Mouse (Mus musculus) CH12.LX (cell line): ENCODE data around the gene Gse1. TPM values are rescaled to one million over a fixed set of nuclear protein-coding genes. Genes with fewer than 3 reads are reported as not detected.

Experiments used
- DNase-seq: peaks from one replicate; pipeline ENCODE4 v3.0.0-alpha.2; 2013; ENCODE audit errors: extremely low read depth
- H3K27ac ChIP-seq: 2 replicates; pipeline ENCODE4 v1.5.1; 2012; ENCODE audit warnings: low read depth, mild to moderate bottlenecking, control low read depth, moderate library complexity; ENCODE audit not compliant: insufficient read depth
- H3K27me3 ChIP-seq: replicated peaks from 2 replicates; pipeline ENCODE3; 2012; ENCODE audit warnings: inconsistent platforms
- H3K36me3 ChIP-seq, 2 experiments: replicated peaks in 1 of 2; 2 replicates each; pipeline versions ENCODE3 to v1.6.1; 2012; ENCODE audit warnings: inconsistent platforms in 1 of 2, low read length in 1 of 2, mild to moderate bottlenecking in 1 of 2, mixed read lengths in 1 of 2, moderate library complexity in 1 of 2; ENCODE audit not compliant: control insufficient read depth in 1 of 2, insufficient read depth in 1 of 2
- H3K4me1 ChIP-seq, 2 experiments: 2 replicates each; pipeline ENCODE4 v1.6.1; 2012; ENCODE audit warnings: inconsistent platforms in 1 of 2, moderate library complexity in 1 of 2; ENCODE audit not compliant: insufficient read depth in 2 of 2, control insufficient read depth in 1 of 2
- H3K4me2 ChIP-seq: 2 replicates; pipeline ENCODE4 v1.6.1; 2012; ENCODE audit warnings: low read depth, mild to moderate bottlenecking, control low read depth; ENCODE audit not compliant: poor library complexity, insufficient read depth, severe bottlenecking
- H3K4me3 ChIP-seq, 3 experiments: fragments of 150-350 bp in 1 of 3; sonication (generic) in 1 of 3; replicated peaks in 1 of 3; 2 replicates each; pipeline versions ENCODE3 to v1.5.1; 2011 to 2012; ENCODE audit warnings: low read depth in 2 of 3, low read length in 2 of 3, mild to moderate bottlenecking in 2 of 3, moderate library complexity in 2 of 3, control low read depth in 1 of 3, improper control_type of control experiment in 1 of 3, inconsistent platforms in 1 of 3, mixed read lengths in 1 of 3; ENCODE audit not compliant: poor library complexity in 1 of 3
- H3K79me2 ChIP-seq: replicated peaks from 2 replicates; pipeline ENCODE4 v1.6.1; 2012; ENCODE audit warnings: mild to moderate bottlenecking, moderate library complexity; ENCODE audit not compliant: control insufficient read depth, poor library complexity, insufficient read depth, severe bottlenecking; ENCODE audit errors: extremely low read depth
- H3K9ac ChIP-seq: 2 replicates; pipeline ENCODE4 v1.6.1; 2012; ENCODE audit warnings: low read depth, mild to moderate bottlenecking, control low read depth, moderate library complexity; ENCODE audit not compliant: insufficient read depth
- H3K9me3 ChIP-seq: replicated peaks from 2 replicates; pipeline ENCODE3; 2012; ENCODE audit warnings: low read length, inconsistent platforms, mixed read lengths
- BHLHE40 ChIP-seq: IDR thresholded peaks from 2 replicates; pipeline ENCODE4 v1.6.1; 2011; ENCODE audit warnings: mild to moderate bottlenecking, low read depth, low read length, improper control_type of control experiment
- CHD1 ChIP-seq: IDR thresholded peaks from 2 replicates; pipeline ENCODE4 v1.6.1; 2012; ENCODE audit warnings: low read depth, low read length, improper control_type of control experiment, inconsistent platforms
- ELF1 ChIP-seq: IDR thresholded peaks from 2 replicates; pipeline ENCODE4 v1.6.1; 2014; ENCODE audit warnings: low read depth, mild to moderate bottlenecking, inconsistent platforms, low read length, improper control_type of control experiment
- EP300 ChIP-seq: IDR thresholded peaks from 2 replicates; pipeline ENCODE4 v1.6.1; 2011; ENCODE audit warnings: low read length, improper control_type of control experiment
- HCFC1 ChIP-seq: IDR thresholded peaks from 2 replicates; pipeline ENCODE4 v1.6.1; 2012; ENCODE audit warnings: low read depth, mild to moderate bottlenecking, inconsistent platforms, low read length, improper control_type of control experiment
- IRF4 ChIP-seq: IDR thresholded peaks from 2 replicates; pipeline ENCODE4 v1.6.1; 2014; ENCODE audit warnings: low read depth, mild to moderate bottlenecking, inconsistent platforms, low read length, improper control_type of control experiment
- JUND ChIP-seq: conservative IDR thresholded peaks from 2 replicates; pipeline ENCODE4 v1.6.1; 2011; ENCODE audit warnings: low read depth, low read length, improper control_type of control experiment
- MAX ChIP-seq: IDR thresholded peaks from 2 replicates; pipeline ENCODE4 v1.6.1; 2011; ENCODE audit warnings: low read length, improper control_type of control experiment
- MAZ ChIP-seq: IDR thresholded peaks from 2 replicates; pipeline ENCODE4 v1.6.1; 2012; ENCODE audit warnings: low read depth, mild to moderate bottlenecking, inconsistent platforms, low read length, improper control_type of control experiment, moderate library complexity
- MXI1 ChIP-seq: IDR thresholded peaks from 2 replicates; pipeline ENCODE4 v1.6.1; 2011; ENCODE audit warnings: mild to moderate bottlenecking, low read depth, low read length, improper control_type of control experiment
- NELFE ChIP-seq: IDR thresholded peaks from 2 replicates; pipeline ENCODE4 v1.6.1; 2011; ENCODE audit warnings: low read depth, low read length, improper control_type of control experiment
- POLR2A ChIP-seq: IDR thresholded peaks from 2 replicates; pipeline ENCODE4 v1.6.1; 2011; ENCODE audit warnings: low read depth, mild to moderate bottlenecking, improper control_type of control experiment, low read length
- RAD21 ChIP-seq: IDR thresholded peaks from 2 replicates; pipeline ENCODE4 v1.6.1; 2011; ENCODE audit warnings: low read depth, mild to moderate bottlenecking, low read length, improper control_type of control experiment, moderate library complexity
- RCOR1 ChIP-seq: conservative IDR thresholded peaks from 2 replicates; pipeline ENCODE4 v1.6.1; 2012; ENCODE audit warnings: low read depth, mild to moderate bottlenecking, inconsistent platforms, low read length, improper control_type of control experiment
- TBP ChIP-seq: conservative IDR thresholded peaks from 2 replicates; pipeline ENCODE4 v1.6.1; 2011; ENCODE audit warnings: low read depth, low read length, improper control_type of control experiment
- UBTF ChIP-seq: IDR thresholded peaks from 2 replicates; pipeline ENCODE4 v1.6.1; 2012; ENCODE audit warnings: low read depth, mild to moderate bottlenecking, inconsistent platforms, low read length, improper control_type of control experiment, moderate library complexity
- USF2 ChIP-seq: conservative IDR thresholded peaks from 2 replicates; pipeline ENCODE4 v1.6.1; 2011; ENCODE audit warnings: low read depth, low read length, improper control_type of control experiment
- ZC3H11A ChIP-seq: IDR thresholded peaks from 2 replicates; pipeline ENCODE4 v1.6.1; 2012; ENCODE audit warnings: low read depth, mild to moderate bottlenecking, inconsistent platforms, low read length, improper control_type of control experiment
- dilution Hi-C: fragments of 300-500 bp; cut with MboI; formaldehyde crosslinking; loops from 2 replicates; pipeline ENCODE4 v1.14.3; 2020; ENCODE audit warnings: low sequenced_read_pairs; ENCODE audit not compliant: extremely low pct_unique_long_range_greater_than_20kb, extremely low pct_ligation_motif_present
- in situ Hi-C: fragments of 300-500 bp; cut with MboI; formaldehyde crosslinking; loops from 3 replicates; pipeline ENCODE4 v1.14.3; 2019; ENCODE audit warnings: low sequenced_read_pairs, low pct_ligation_motif_present, low pct_unique_long_range_greater_than_20kb, mixed read lengths
- polyA plus RNA-seq: library from polyadenylated mRNA; unstranded; fragments of >175 nt; gene quantifications from 2 replicates; pipeline ENCODE4 v1.2.1, GENCODE M21; 2012; ENCODE audit warnings: low read depth; ENCODE audit not compliant: insufficient read length
- total RNA-seq, 2 experiments: library from RNA; depleted of rRNA; stranded (reverse); fragments of 300-350 nt in 1 of 2; fragments of >200 nt in 1 of 2; gene quantifications; 2 replicates each; pipeline ENCODE4 v1.2.3; 2012 to 2014

Gse1 gene
- total and polyA plus RNA-seq, 3 experiments = 1.3 to 9.8 (median 8.5) TPM

GRCm38 (mm10) chr8:120539775-120540625 is 311.7 kb downstream of the Gse1 start:
- Histone ChIP-seq H3K27me3 (peaks cover 14% of the 10 kb centered on the region), H3K4me1 (peaks cover 32 to 80% of the 10 kb centered on the region in 2 experiments), H3K27ac (peak overlapping the region; percentile 65; the same call in 1 of the 2 replicates), H3K4me2 (peak overlapping the region; percentile 83; the same call in 1 of the 2 replicates), H3K9me3 (no peaks in the 10 kb centered on the region), H3K9ac (no peak overlapping the region), H3K36me3 (peaks cover 0 to 9% of the 10 kb centered on the region in 2 experiments), H3K4me3 (peak overlapping the region in 2 of 3 experiments; percentile 33 to 64), H3K79me2 (peaks cover 84% of the 10 kb centered on the region)
- TF ChIP-seq RAD21 (no peak), CHD1 (no peak), BHLHE40 (no peak), HCFC1 (no peak), EP300 (no peak), MAX (no peak), RCOR1 (no peak), ZC3H11A (no peak), USF2 (no peak), ELF1 (no peak), POLR2A (no peak), MXI1 (no peak), TBP (no peak), UBTF (no peak), JUND (no peak), NELFE (no peak), IRF4 (no peak)
- dilution Hi-C loops (no loop called here), in situ Hi-C loops (loop anchor here (5.0 to 10.0 kb wide), 2 partner anchors 133 to 215 kb away; no protein-coding TSS in a partner anchor)
- no peak for DNase-seq

DNA sequence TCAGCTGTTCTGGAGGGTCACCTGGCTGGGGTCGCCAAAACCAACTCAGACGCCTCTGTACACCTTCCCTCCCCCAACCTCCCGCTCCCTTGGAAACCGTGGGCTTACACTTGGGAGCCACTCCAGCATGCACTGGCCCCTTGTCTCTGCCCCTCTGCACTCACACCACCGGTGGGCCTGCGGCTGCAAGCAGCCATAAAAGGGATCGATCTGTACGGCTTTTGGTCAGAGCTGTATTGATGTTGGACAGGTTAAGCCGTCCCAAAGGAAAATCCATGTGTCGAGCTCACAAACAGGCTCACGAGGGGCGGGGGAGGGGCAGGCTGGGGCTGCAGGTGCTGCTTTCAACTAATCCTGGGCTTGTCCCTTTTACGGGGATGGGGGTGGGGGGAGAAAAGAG is 314.7 kb downstream of the Gse1 start:
- Histone ChIP-seq H3K27ac (0 out of 2 replicates have a peak overlapping the region, but pooled peaks have one; percentile 5), H3K9ac (no peak overlapping the region), H3K4me3 (no peak overlapping the region), H3K4me1 (peaks cover 50 to 89% of the 10 kb centered on the region in 2 experiments), H3K9me3 (no peaks in the 10 kb centered on the region), H3K27me3 (no peaks in the 10 kb centered on the region), H3K4me2 (peak overlapping the region; percentile 64; the same call in 1 of the 2 replicates), H3K79me2 (peaks cover 95% of the 10 kb centered on the region), H3K36me3 (peaks cover 0 to 29% of the 10 kb centered on the region in 2 experiments)
- dilution Hi-C loops = no loop called here
- in situ Hi-C loops = no loop called here
- TF ChIP-seq BHLHE40 (0 out of 2 replicates have a peak, but pooled peaks have one; percentile 31), MAZ (no peak)
- DNase-seq = no peak
